Mouse (Mus musculus) heart, adult 18-20 months (tissue): ENCODE results near the gene Akr1c14. TPM values are rescaled to one million over a fixed set of nuclear protein-coding genes. Genes with fewer than 3 reads are reported as not detected.
A peak's percentile ranks its signal among the peaks of the same experiment; 100 is the strongest.
"Not testable (repeated sequence)": the region's sequence is repeated elsewhere in the genome, so short reads cannot be mapped to it uniquely, and the experiment has no call there.

Experiments used
- DNase-seq, 2 experiments: peaks; one replicate each; pipeline ENCODE4 v3.0.0; 2021 to 2022; ENCODE audit warnings: mixed read lengths in 1 of 2
- long read RNA-seq, 2 experiments: library from polyadenylated mRNA; stranded (forward); transcript quantifications; one replicate each; pipeline ENCODE4 v2.0.0; 2021
- total RNA-seq, 2 experiments: library from RNA; stranded (reverse); gene quantifications; 2 replicates each; pipeline ENCODE4 v1.2.3; 2021

Akr1c14 gene
- total RNA-seq, result 1 to 10 TPM; 6.8 to 8.6 TPM
- long read RNA-seq, experiment 1, transcript Akr1c14-201 (9 exons, 2,436 nt), result major isoform, 10 of 12 reads
- long read RNA-seq, experiment 1, partial matches to known transcripts, result 0 of 12 reads
- long read RNA-seq, experiment 1, other reads (novel, unspliced or antisense), result 2 of 12 reads
- long read RNA-seq, experiment 2, transcript Akr1c14-201 (9 exons, 2,436 nt), result major isoform, 5 of 5 reads
- long read RNA-seq, experiment 2, partial matches to known transcripts, result 0 of 5 reads
- long read RNA-seq, experiment 2, other reads (novel, unspliced or antisense), result 0 of 5 reads

DNA sequence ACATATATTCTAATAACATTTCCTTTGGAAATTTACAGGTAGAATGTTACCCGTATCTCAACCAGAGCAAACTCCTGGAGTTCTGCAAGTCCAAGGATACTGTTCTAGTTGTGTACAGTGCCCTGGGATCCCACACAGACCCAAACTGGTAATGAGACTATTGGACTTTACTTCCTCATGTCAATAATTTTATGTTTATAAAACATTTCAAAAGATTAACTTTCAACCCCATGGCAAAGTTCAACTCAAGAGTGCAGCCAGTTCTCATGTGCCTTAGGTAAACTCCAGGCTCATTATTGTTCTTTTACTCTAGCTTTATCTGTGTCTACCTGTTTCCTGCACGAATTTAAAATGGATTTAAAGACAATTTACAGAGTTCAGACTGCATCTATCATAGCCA is at the start of gene Akr1c14:
Akr1c14 (plus strand) TSS at position 293 of the 400 bp plus-strand sequence.
- no peak for DNase-seq

DNA sequence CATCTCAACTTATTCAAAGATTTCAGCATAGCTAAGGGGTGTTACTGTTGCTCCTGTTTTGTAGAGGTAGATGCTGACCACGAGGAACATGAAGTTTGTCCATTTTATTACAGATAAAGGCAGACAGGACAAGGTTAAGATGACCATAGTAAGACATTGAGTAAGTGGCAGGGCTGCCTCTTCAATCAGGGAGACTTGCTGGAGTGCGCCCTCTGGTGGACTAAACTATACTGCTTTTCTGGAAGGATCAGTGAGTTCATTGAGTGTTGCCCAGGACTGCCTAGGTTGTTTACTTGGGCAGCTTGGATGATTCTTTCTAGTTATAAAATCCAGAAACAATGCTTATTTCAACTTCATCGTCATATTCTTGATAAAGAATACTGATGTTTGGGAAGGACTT is 47.1 kb upstream of the Akr1c14 start:
- peak; percentile 47 to 83 for DNase-seq

DNA sequence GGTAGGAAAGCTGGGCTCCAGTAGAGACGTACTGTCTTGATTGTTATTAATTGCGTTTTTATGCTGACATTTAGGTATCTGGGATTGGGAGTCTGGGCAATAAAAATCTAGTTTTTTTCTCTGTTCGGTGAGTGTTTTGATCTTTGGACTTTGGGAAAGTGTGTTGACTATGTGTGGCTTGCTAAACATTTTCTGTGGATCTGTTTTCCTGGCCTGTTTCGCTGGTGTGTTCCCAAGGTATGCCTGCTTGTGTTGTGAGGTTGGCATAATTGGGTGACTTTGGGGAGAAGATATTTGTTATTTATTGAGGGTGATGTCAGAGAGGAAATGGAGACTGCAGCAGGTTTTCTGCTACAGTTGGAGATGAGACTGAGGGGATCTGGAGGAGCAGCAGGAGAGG is 38.0 kb upstream of the Akr1c14 start:
- DNase-seq, result no peak

DNA sequence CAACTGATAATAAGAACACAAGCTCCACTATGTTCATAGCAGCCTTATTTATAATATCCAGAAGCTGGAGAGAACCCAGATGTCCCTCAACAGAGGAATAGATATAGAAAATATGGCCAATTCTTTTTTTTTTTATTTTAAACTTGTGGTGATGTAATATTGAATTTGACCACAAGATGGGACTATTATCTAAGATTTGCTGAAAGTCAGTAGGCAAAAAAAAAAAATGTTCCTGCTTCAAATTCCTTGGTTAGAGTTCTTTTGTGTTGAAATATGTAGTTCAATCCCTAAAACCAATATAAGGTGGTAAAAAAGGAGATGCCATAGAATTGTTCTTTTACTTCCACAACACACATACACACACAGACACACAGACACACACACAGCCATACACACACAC is 35.0 kb upstream of the Akr1c14 start:
- peak in 1 of 2 experiments; percentile 12 for DNase-seq

DNA sequence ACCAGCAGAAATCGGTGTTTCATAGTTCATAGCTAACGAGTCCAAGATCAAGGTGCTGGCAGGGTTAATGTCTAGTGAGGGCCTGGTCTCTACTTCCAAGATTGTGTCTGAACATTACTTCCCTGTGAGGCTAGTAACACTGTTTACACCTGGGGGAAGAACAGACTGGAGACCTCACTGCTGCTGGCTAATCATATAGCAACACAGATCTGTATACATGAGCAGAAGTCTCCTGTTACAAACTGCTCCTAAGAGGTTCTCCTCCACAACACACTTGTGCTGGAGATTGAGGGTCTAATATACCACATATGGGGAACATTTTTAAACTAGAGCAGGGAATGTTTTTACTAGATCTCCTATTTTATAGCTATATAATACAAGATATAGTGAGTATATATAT is 18.9 kb upstream of the Akr1c14 start:
- no peak for DNase-seq

DNA sequence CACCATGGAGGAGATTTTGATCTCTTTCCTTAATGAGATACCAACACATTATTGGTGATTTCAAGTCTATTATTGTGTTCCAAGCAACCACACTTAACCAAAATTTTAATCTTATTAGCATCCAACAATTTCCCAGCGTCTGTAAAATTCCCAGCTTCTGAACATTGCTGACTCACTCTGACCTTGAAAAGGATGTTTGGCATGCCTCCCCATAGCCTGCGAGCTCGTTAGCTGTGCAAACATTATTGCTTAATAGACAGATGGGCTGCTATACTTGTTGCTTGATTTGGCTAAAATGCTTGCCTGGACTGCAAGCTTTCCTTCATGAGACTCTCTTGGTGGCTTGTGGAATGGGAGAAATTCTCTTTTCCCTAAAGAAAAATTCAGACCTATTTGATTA is 16.3 kb upstream of the Akr1c14 start:
- DNase-seq, result peak; percentile 59 to 71

DNA sequence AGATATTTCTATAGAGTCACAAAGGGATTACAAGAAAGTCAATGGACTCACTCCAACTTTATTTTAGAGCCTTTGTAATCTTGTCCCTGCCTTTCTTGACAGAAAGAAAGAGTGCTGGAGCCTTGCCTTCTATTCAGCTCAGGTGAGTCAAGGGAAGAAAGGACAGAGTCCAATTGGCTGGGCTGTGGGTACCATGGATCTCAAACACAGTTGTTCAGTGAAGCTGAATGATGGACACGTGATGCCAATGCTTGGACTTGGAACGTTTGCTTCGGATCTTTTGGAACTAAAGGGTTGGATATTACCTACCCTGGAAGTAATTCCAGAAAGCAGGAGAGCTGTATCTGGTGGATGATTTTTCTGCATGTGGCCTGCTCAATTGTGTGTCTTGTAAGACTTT is 13.8 kb upstream of the Akr1c14 start:
- DNase-seq, result no peak

DNA sequence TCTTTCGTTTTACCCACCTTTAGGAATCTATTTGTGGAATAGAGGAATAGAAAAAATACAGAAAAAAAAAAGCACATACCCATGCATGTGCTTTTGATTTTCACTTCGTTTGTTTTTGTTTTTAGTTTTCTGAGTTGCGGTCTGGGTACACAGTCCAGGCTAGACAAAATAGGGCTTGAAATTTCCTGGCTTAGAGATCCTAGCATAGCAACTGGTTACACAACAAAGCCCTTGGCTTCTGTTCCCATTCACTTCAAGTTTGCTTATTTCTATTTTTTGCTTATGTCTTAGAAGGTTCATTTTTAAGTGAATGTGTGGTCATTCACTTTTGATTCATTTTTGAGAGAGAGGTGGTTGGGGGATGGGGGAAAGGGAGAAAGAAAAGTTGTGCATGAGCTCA is 2.7 kb upstream of the Akr1c14 start:
- DNase-seq, result no peak

DNA sequence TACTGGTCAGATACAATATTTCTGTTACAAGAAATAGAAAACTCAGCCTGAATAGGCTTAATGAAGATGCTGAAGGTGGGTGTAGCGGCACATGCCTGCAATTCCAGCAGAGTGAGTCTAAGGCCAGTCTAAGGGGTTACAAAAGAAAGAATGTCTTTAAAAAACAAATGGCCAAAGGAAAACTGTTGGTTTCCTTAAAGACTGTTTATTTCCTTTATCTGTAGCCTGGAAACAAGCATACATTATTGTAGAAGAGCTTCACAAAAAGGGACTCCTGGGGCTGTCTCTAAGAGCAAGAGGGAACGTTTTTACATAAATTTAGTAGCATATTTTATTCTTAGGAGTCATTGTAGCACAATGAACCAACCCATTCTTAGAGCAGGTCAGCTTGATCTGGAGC is 2.0 kb upstream of the Akr1c14 start:
- no peak for DNase-seq

DNA sequence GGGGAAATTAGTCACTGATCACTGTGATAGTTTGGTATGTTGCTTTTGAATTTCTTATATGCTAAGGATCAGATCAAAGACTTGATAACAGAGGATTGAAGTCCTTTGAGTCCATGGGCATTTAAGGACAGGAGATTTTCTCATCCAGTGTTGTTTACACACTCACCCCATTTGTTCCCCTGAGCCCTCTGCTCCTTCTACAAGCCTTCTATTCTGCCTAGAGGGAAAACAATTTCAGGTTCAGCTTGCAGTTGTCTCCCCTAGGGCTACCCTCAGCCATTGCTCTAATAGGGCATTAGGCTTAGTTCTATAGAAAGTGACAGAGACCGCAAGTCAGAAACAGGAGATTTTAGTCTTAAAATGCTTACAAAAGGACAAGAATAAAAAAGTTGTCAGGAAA is 585 bp upstream of the Akr1c14 start:
- no peak for DNase-seq

DNA sequence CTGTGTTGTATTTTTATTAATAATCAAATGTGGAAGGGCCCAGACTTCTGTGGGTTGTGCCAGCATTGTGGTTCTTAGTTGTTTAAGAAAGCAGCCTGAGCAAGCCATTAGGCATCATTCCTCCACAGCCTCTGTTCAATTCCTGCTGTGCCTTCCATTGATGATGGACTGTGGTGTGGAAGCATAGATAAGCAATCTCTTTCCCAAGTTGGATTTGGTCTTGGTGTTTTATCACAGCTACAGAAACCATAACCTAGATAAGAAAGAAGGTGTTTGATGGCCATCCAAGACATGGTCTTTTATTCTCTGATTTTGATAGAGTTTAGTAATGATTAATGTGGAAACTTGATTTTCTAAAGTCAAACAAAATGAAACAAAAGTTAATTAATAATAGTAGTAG is 844 bp downstream of the Akr1c14 start:
- DNase-seq, result no peak

DNA sequence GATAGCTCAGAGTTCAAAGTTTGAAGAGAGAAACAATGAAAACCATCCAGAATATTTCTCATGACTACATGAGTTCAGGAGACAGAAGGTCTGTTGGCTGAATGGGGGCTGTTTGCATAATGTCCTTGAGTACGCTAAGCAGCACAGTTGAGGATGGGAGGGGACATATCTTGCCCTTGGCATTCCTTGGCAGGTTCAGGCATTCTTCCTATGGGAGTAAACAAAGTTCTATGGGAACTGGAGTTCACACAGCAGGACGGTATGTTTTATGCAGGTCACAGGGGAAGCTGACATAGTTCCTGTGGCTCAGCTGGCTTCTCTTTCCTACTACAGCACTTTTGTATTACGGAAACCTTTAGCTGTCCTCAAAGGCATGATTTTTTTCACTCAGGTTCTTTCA is 6.6 kb downstream of the Akr1c14 start:
- no peak for DNase-seq

DNA sequence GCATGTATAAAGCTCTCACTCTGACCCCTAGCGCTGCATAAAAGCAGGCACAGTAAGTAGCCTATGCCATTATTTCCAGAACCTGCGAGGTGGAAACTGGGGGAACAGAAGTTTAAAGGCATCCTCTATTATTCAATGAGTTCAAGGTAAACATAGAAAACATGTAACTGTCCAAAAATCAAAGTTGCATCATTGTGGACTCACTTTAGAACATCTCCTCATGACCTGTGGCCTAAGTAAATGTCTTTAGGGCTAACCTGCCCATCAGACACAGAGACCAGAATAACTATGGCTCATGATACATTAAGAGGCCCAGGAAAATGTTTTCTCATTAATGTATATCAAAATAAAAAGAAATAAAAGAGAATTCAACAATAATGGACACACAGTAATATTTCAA is 7.4 kb downstream of the Akr1c14 start:
- no peak for DNase-seq

DNA sequence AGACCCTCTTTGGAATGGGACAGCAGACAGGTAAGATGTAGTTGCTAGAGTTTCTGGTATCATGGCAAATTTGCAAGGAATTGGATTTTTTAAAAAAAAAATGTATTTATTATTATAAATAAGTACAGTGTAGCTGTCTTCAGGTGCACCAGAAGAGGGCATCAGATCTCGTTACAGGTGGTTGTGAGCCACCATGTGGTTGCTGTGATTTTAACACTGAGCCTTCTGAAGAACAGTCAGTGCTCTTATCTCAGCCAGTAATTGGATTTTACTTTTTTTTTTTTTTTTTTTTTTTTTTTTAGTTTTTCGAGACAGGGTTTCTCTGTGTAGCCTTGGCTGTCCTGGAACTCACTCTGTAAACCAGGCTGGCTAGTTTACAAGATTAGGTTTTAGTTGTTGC is 9.4 kb downstream of the Akr1c14 start:
- DNase-seq, result not testable (repeated sequence)

DNA sequence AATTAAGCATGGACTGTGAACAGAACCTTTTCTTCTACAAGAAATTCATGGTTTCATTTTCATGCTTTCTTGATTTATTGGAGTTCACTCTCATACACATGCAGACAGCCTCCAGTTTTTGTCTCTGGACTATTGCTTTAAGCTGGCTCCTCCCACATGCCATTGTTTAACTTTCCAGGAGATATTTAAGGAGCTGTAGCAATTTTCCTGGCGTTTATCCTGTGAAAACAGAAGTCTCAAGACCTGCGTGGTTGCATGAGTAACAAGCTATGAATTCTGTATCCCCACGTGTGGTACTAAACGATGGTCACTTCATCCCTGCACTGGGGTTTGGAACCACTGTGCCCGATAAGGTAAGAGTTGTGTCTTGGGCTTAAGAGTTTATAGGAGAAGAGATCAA is 10.6 kb downstream of the Akr1c14 start:
- DNase-seq, result peak; percentile 34 to 38

DNA sequence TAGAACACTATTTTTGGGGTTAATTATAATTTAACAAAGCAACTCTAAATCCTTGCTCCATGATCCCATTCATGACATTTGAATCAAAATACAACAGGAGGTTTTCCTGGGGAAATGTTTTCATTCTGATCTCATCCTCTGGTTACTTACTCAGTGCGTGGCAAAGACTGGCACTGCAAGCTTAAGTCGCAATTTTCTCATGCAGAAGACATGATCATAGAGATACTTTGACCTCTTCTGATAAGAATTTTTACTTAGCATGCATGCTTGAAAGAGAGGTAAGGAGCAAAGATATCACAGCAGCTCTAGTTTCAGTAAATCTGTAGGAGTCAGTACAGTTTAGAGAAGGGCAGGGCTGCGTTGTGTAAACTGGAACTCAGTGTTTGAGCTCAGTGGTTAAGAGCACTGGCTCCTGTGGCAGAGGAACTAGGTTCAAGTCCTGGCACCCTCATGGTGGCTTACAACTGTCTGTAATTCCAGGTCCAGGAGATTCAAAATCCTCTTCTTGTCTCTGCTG is 11.5 kb downstream of the Akr1c14 start:
- DNase-seq, result no peak

DNA sequence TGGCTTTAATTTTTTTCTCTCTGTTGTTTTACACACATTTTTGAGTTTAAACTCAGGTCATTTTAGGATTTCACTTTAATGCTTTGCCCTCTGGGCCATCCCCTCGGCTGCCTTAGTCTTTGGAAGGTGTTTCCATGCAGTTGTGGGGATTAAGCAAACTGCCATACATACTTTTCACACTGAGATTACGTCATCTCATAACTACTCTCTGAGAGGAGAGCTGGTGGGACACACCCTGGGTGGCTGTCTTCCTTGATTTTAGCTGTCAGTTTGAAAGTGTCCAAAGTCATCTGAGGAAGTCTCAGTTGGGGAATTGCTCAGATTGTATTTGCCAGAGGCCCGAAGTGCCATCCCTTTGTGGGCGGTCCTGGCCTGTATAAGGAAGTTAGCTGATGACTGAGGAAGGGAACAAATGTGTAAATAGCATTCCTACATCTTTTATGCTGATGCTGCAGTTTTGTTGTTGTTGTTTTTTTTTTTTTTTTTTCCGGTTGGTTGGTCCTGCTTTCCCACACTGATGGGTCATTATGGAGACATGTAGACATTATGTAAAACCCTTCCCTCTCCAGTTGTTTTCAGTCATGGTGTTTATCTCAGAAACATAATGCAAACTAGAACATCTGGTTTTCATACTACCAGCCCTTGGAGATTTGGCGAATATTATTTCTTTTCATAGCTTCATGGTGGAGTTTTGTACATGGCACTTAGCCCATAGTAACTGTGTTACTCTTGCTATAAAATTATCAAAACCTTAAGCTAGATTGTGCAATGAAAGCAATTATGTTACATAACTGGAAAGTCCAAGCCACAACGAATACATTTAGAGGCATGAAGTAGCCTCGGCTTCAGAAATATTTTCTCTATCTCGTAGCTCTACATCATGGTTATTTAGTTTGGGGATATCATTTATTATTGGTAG is 28.0 kb downstream of the Akr1c14 start:
- peak in 1 of 2 experiments; percentile 17 for DNase-seq

DNA sequence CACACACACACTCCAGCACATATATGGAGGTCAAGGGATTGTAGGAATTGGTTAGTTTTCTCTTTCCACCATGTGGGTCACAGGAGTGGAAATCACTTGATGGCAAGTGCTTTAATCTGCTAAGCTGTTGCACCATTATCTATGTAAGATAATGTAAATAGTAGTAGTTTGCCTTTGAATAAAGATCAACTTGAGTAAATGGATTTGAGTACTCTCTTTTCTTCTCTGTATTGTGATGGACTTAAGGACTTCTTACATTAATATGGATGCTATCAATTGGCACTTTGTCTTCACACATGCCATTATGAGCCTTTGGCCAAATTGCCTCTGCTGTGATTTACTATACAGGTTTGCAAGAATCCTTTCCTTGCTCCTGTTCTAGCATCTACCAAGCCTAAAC is 31.1 kb downstream of the Akr1c14 start:
- DNase-seq, result no peak

DNA sequence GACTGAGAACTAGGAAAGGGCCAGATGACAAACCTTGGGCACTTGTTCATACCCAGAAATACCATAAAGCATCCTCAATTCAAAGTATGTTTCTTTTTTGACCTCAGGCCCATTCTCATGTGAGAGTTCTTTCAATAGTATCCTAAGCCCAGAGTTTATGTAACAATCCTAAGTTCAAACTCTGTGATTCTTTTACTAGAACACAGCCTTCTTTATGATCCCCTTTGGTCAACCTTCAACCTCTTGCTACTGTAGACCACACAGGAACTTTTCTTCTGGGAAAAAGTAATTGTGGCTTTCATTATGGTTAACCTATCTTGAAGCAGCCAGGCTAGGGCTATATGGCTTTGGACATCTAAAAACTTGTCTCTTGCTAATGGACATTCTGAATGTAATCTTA is 52.9 kb downstream of the Akr1c14 start:
- no peak for DNase-seq

DNA sequence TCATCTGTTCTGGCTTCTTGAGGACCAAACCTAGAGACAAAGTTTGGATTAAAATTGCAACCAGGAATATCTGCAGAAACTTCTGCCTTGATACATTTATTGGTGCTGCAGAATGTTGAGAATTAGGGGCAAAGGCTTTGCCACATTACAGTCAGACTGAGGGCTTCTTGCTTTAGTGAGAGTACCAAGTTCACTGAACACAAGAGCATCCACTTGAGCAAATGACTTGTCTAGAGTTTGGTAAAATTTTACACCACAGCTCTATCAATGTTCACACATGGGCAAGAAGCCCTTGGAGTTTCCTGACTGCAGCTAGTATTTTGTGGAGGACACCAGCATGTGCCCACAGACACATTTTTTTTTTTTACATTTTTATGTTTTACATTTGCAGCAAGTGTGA is 53.9 kb downstream of the Akr1c14 start:
- no peak for DNase-seq

DNA sequence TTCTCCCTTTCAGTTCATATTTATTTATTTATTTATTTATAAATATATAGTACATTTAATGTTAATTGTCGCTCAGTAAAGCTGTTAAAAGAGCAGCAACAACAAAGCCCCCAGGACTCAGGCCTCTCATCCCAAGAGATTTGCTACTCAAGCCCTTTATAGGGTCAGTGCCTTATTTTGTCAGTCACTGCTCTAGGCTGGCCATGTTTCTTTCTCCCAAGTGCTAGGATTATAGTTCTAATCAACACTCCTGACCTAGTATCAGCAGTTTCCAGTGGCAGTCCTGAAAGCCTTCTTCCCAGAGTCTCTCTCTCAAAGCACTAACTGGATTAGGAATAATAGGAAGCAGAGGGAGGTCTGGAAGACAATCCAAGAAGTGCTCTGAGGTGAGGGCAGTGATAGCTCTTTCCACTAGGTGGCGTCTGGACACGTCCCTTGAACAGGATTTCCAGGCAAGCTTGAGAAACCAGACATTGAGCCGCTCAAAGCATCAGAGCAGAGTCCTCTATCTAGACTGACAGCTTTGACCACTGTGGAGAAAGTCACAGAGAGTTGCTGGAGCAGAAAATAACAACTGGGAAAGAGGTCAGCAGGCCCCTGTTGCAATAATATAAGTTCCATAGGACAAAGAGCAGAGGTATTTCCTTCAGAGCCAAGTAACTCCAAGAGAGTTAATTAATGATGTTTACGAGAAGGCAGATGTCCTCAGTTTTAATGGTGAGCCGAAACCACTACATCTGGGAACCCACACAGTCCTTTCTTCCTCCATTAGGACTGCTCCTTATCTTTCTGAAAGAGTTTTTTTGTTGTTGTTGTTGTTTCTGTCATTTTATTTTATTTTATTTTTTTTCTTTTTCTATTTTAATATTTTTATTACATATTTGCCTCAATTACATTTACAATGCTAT is 61.7 kb downstream of the Akr1c14 start:
- DNase-seq, result peak; percentile 52 to 76

DNA sequence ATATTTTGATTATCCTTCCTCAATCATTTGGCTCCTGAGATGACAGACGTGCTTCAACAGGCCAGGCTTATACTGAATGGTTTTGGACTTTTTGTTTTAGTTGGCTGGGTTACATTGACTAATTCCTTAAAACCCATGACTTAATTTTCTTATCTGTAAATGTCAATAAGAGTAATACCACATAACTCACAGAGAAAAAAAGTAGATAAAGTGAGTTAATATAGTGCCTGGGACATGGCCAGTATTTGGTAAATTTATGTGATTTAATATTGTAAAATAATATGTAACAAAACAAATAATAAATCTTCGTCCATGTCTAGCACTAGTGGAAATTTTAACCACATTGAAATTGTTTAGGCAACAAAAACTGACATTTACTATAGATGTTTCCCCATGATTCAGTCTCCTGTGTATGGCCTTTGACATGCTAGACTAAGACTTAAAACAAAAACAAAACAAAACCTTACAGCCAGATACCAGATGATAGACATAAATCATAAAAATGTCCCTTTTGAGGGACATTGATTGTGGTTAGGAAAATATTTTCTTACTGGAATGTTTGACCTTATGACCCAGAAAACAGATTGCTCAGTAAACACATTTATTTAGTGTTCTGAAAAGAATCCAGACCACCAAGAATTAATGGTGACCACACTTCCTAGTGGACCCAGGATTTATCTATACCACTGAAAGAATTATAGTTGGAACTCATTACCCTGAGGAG is 70.5 kb downstream of the Akr1c14 start:
- DNase-seq, result no peak
